Mouse (Mus musculus): ENCODE measurements around the gene Wasf2. TPM values are rescaled to one million over a fixed set of nuclear protein-coding genes. Genes with fewer than 3 reads are reported as not detected.
A peak's percentile ranks its signal among the peaks of the same experiment; 100 is the strongest.

Wasf2 gene
- polyA plus RNA-seq, 1 experiment = 62.0 TPM

GRCm38 (mm10) chr4:133156831-133157230, 26.5 kb downstream of the Wasf2 start:
- no peak for TF ChIP-seq REST (IDR thresholded peaks at IDR 0.05; ENCODE audit: insufficient read depth, insufficient read length)
- TF ChIP-seq TCF12 (IDR thresholded peaks at IDR 0.05; ENCODE audit: insufficient read depth, poor library complexity, severe bottlenecking) = no peak
- no peak for TF ChIP-seq CEBPB (IDR thresholded peaks at IDR 0.05; ENCODE audit: insufficient read depth, poor library complexity, severe bottlenecking)
- peaks cover 8% of the 10 kb centered on the region for H3K36me3 ChIP-seq (ENCODE audit: control insufficient read depth, insufficient read depth)
- H3K27me3 ChIP-seq (ENCODE audit: control insufficient read depth, insufficient read depth, insufficient read length) = no peaks in the 10 kb centered on the region
- H3K4me3 ChIP-seq = no peak overlapping the region
- H3K79me2 ChIP-seq (ENCODE audit: control insufficient read depth, insufficient read depth) = peaks cover 93% of the 10 kb centered on the region
- no peak overlapping the region for H3ac ChIP-seq (ENCODE audit: control insufficient read depth, insufficient read length)
- H3K4me2 ChIP-seq (ENCODE audit: low read depth) = no peak overlapping the region

- H3K79me2 ChIP-seq (ENCODE audit: control insufficient read depth, insufficient read depth) = peaks cover 94% of the 10 kb centered on the region
- peaks cover 8% of the 10 kb centered on the region for H3K36me3 ChIP-seq (ENCODE audit: control insufficient read depth, insufficient read depth)
- peak overlapping the region; percentile 35 for H3K4me2 ChIP-seq (ENCODE audit: low read depth)
Measured at GRCm38 (mm10) chr4:133159127-133159526, 28.8 kb downstream of the Wasf2 start.

GRCm38 (mm10) chr4:133159646-133160045, 29.3 kb downstream of the Wasf2 start:
- no peak overlapping the region for H3K4me2 ChIP-seq (ENCODE audit: low read depth)
- peaks cover 8% of the 10 kb centered on the region for H3K36me3 ChIP-seq (ENCODE audit: control insufficient read depth, insufficient read depth)
- no peak for TF ChIP-seq USF1 (IDR thresholded peaks at IDR 0.05; ENCODE audit: low read depth)
- no peak for TF ChIP-seq POLR2A (IDR thresholded peaks at IDR 0.05; ENCODE audit: insufficient read length, low read depth)
- TF ChIP-seq TCF12 (IDR thresholded peaks at IDR 0.05; ENCODE audit: insufficient read depth, poor library complexity, severe bottlenecking) = no peak
- no peak for TF ChIP-seq SRF (IDR thresholded peaks at IDR 0.05; ENCODE audit: control insufficient read depth, insufficient read length, low read depth)
- TF ChIP-seq E2F4 (IDR thresholded peaks at IDR 0.05; ENCODE audit: insufficient read depth) = no peak
- no peaks in the 10 kb centered on the region for H3K27me3 ChIP-seq (ENCODE audit: control insufficient read depth, insufficient read depth, insufficient read length)
- H3ac ChIP-seq (ENCODE audit: control insufficient read depth, insufficient read length) = no peak overlapping the region
- H3K4me3 ChIP-seq = no peak overlapping the region
- peaks cover 94% of the 10 kb centered on the region for H3K79me2 ChIP-seq (ENCODE audit: control insufficient read depth, insufficient read depth)

More at GRCm38 (mm10) chr4:133159127-133159526, 28.8 kb downstream of the Wasf2 start:
- peak in 1 of 3 experiments; percentile 11 for TF ChIP-seq MYOD1 (IDR thresholded peaks at IDR 0.05; ENCODE audit: control insufficient read depth in 1 of 3, insufficient read length in 2 of 3, low read depth in 2 of 3)
- no peak for TF ChIP-seq SRF (IDR thresholded peaks at IDR 0.05; ENCODE audit: control insufficient read depth, insufficient read length, low read depth)
- no peaks in the 10 kb centered on the region for H3K27me3 ChIP-seq (ENCODE audit: control insufficient read depth, insufficient read depth, insufficient read length)
- no peak overlapping the region for H3ac ChIP-seq (ENCODE audit: control insufficient read depth, insufficient read length)
- H3K4me3 ChIP-seq = no peak overlapping the region

GRCm38 (mm10) chr4:133160211-133160610, 29.9 kb downstream of the Wasf2 start:
- no peaks in the 10 kb centered on the region for H3K27me3 ChIP-seq (ENCODE audit: control insufficient read depth, insufficient read depth, insufficient read length)
- peaks cover 98% of the 10 kb centered on the region for H3K79me2 ChIP-seq (ENCODE audit: control insufficient read depth, insufficient read depth)
- H3K4me2 ChIP-seq (ENCODE audit: low read depth) = no peak overlapping the region
- no peak for TF ChIP-seq USF1 (IDR thresholded peaks at IDR 0.05; ENCODE audit: low read depth)
- TF ChIP-seq REST (IDR thresholded peaks at IDR 0.05; ENCODE audit: insufficient read depth, insufficient read length) = no peak
- no peak for TF ChIP-seq POLR2AphosphoS2 (IDR thresholded peaks at IDR 0.05; ENCODE audit: insufficient read length, low read depth)
- TF ChIP-seq CEBPB (IDR thresholded peaks at IDR 0.05; ENCODE audit: insufficient read depth, poor library complexity, severe bottlenecking) = no peak
- no peak for TF ChIP-seq MYOD1 (IDR thresholded peaks at IDR 0.05; ENCODE audit: control insufficient read depth in 1 of 3, insufficient read length in 2 of 3, low read depth in 2 of 3)
- no peak for TF ChIP-seq TCF12 (IDR thresholded peaks at IDR 0.05; ENCODE audit: insufficient read depth, poor library complexity, severe bottlenecking)
- no peak for TF ChIP-seq E2F4 (IDR thresholded peaks at IDR 0.05; ENCODE audit: insufficient read depth)
- no peak for TF ChIP-seq SRF (IDR thresholded peaks at IDR 0.05; ENCODE audit: control insufficient read depth, insufficient read length, low read depth)
- TF ChIP-seq POLR2A (IDR thresholded peaks at IDR 0.05; ENCODE audit: insufficient read length, low read depth) = no peak
- no peak for TF ChIP-seq MAX (IDR thresholded peaks at IDR 0.05; ENCODE audit: low read depth)
- no peak for TF ChIP-seq MYOG (IDR thresholded peaks at IDR 0.05; ENCODE audit: control insufficient read depth in 1 of 3, insufficient read depth in 1 of 3, insufficient read length in 2 of 3, low read depth in 2 of 3)
- TF ChIP-seq TCF3 (IDR thresholded peaks at IDR 0.05; ENCODE audit: insufficient read length, low read depth) = no peak
- no peak overlapping the region for H3ac ChIP-seq (ENCODE audit: control insufficient read depth, insufficient read length)
- H3K36me3 ChIP-seq (ENCODE audit: control insufficient read depth, insufficient read depth) = peaks cover 8% of the 10 kb centered on the region
- H3K4me3 ChIP-seq = no peak overlapping the region

DNA sequence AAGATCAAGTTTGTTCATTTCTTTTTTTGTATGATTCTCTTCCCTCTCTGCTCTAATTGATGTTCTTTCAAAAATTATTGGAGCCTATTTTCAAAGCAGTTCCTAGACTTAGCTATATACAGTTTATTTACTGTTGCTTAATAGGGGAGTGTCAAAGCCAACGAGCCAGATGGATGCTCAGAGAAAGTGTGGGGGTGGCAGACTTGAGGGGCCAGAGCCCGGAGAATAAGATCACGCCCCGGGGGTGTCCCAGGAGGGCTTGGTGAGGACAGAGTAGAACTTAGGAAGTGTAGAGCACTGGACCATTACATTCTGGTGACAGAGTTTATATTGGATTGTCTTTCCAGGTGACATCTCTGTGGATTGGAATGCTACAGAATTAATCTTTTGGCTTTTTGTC, 30.5 kb downstream of the Wasf2 start:
- Histone ChIP-seq H3K36me3 (ENCODE audit: control insufficient read depth, insufficient read depth) (peaks cover 8% of the 10 kb centered on the region), H3ac (ENCODE audit: control insufficient read depth, insufficient read length) (no peak overlapping the region), H3K4me3 (no peak overlapping the region), H3K4me2 (ENCODE audit: low read depth) (no peak overlapping the region), H3K79me2 (ENCODE audit: control insufficient read depth, insufficient read depth) (peaks cover 99% of the 10 kb centered on the region), H3K27me3 (ENCODE audit: control insufficient read depth, insufficient read depth, insufficient read length) (no peaks in the 10 kb centered on the region)
- TF ChIP-seq MYOD1 (IDR thresholded peaks at IDR 0.05; ENCODE audit: control insufficient read depth in 1 of 3, insufficient read length in 2 of 3, low read depth in 2 of 3) (no peak), E2F4 (IDR thresholded peaks at IDR 0.05; ENCODE audit: insufficient read depth) (no peak), POLR2A (IDR thresholded peaks at IDR 0.05; ENCODE audit: insufficient read length, low read depth) (no peak), MYOG (IDR thresholded peaks at IDR 0.05; ENCODE audit: control insufficient read depth in 1 of 3, insufficient read depth in 1 of 3, insufficient read length in 2 of 3, low read depth in 2 of 3) (no peak), CEBPB (IDR thresholded peaks at IDR 0.05; ENCODE audit: insufficient read depth, poor library complexity, severe bottlenecking) (no peak), SRF (IDR thresholded peaks at IDR 0.05; ENCODE audit: control insufficient read depth, insufficient read length, low read depth) (no peak), REST (IDR thresholded peaks at IDR 0.05; ENCODE audit: insufficient read depth, insufficient read length) (no peak), MAX (IDR thresholded peaks at IDR 0.05; ENCODE audit: low read depth) (no peak), USF1 (IDR thresholded peaks at IDR 0.05; ENCODE audit: low read depth) (no peak), TCF3 (IDR thresholded peaks at IDR 0.05; ENCODE audit: insufficient read length, low read depth) (no peak), TCF12 (IDR thresholded peaks at IDR 0.05; ENCODE audit: insufficient read depth, poor library complexity, severe bottlenecking) (no peak), POLR2AphosphoS2 (IDR thresholded peaks at IDR 0.05; ENCODE audit: insufficient read length, low read depth) (no peak)

Measured in myocyte (in vitro differentiated cells).